Mouse (Mus musculus) MEL (cell line): ENCODE data around the gene Pdgfd.

Source experiments
- CTCF ChIP-seq, 3 experiments: IDR thresholded peaks in 2 of 3; conservative IDR thresholded peaks in 1 of 3; 2 replicates each; pipeline ENCODE4 v1.5.1; 2011 to 2012; ENCODE audit warnings: low read length in 3 of 3, low read depth in 2 of 3, mild to moderate bottlenecking in 2 of 3, improper control_type of control experiment in 1 of 3, inconsistent platforms in 1 of 3, mixed read lengths in 1 of 3, moderate library complexity in 1 of 3; ENCODE audit not compliant: control insufficient read depth in 1 of 3, insufficient read depth in 1 of 3, poor library complexity in 1 of 3, severe bottlenecking in 1 of 3
- E2F4 ChIP-seq: IDR thresholded peaks from 2 replicates; pipeline ENCODE4 v1.6.1; 2011; ENCODE audit warnings: low read depth, low read length, improper control_type of control experiment, borderline replicate concordance
- ETS1 ChIP-seq: IDR thresholded peaks from 2 replicates; pipeline ENCODE4 v1.6.1; 2012; ENCODE audit warnings: low read depth, mild to moderate bottlenecking, inconsistent platforms, low read length, improper control_type of control experiment, moderate library complexity
- GATA1 ChIP-seq: IDR thresholded peaks from 2 replicates; pipeline ENCODE4 v1.6.1; 2011; ENCODE audit warnings: low read depth, low read length, improper control_type of control experiment
- JUND ChIP-seq: IDR thresholded peaks from 2 replicates; pipeline ENCODE4 v1.6.1; 2011; ENCODE audit warnings: low read depth, mild to moderate bottlenecking, improper control_type of control experiment, low read length
- POLR2A ChIP-seq, 2 experiments: IDR thresholded peaks; 2 replicates each; pipeline ENCODE4 v1.6.1; 2011 to 2012; ENCODE audit warnings: low read length in 2 of 2, mild to moderate bottlenecking in 2 of 2, control low read depth in 1 of 2, improper control_type of control experiment in 1 of 2, low read depth in 1 of 2, moderate library complexity in 1 of 2; ENCODE audit not compliant: control insufficient read depth in 1 of 2, insufficient read depth in 1 of 2, poor library complexity in 1 of 2
- POLR2AphosphoS2 ChIP-seq: IDR thresholded peaks from 2 replicates; pipeline ENCODE4 v1.6.1; 2011; ENCODE audit warnings: low read length, improper control_type of control experiment
- RAD21 ChIP-seq: IDR thresholded peaks from 2 replicates; pipeline ENCODE4 v1.6.1; 2011; ENCODE audit warnings: mild to moderate bottlenecking, low read depth, low read length, improper control_type of control experiment
- RCOR1 ChIP-seq: IDR thresholded peaks from 2 replicates; pipeline ENCODE4 v1.6.1; 2012; ENCODE audit warnings: low read depth, mild to moderate bottlenecking, inconsistent platforms, low read length, improper control_type of control experiment
- UBTF ChIP-seq: IDR thresholded peaks from 2 replicates; pipeline ENCODE4 v1.6.1; 2012; ENCODE audit warnings: low read depth, mild to moderate bottlenecking, inconsistent platforms, low read length, improper control_type of control experiment, moderate library complexity, borderline replicate concordance; ENCODE audit not compliant: insufficient read depth
- USF2 ChIP-seq, 2 experiments: IDR thresholded peaks; 2 replicates each; pipeline ENCODE4 v1.6.1; 2011 to 2012; ENCODE audit warnings: improper control_type of control experiment in 2 of 2, low read length in 2 of 2, borderline replicate concordance in 1 of 2, inconsistent platforms in 1 of 2, low read depth in 1 of 2, mild to moderate bottlenecking in 1 of 2; ENCODE audit not compliant: insufficient read depth in 1 of 2
- ZMIZ1 ChIP-seq: IDR thresholded peaks from 2 replicates; pipeline ENCODE4 v1.6.1; 2012; ENCODE audit warnings: low read depth, mild to moderate bottlenecking, inconsistent platforms, low read length, improper control_type of control experiment, moderate library complexity

DNA sequence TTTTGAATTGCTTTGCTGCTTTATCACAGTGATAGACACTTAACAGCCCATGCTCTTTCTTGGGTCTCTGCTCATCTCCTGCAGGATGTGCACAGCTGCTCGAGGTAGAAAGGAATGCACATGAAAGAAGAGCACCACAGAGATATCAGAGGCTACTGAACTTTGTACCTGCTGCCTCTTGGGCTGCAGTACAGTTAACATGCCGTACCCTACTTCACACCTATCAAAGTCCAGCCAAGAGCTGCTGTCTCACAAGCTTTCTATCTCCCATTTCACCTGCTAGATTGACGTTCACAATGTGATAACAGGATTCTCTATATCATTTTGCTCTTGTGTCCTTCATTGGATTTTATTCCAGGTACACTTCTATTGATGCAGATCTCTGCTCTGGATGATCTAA, 238.2 kb downstream of the Pdgfd start:
- TF ChIP-seq CTCF (IDR thresholded peaks at IDR 0.05 in 2 of 3, conservative IDR thresholded peaks at IDR 0.05 in 1 of 3; ENCODE audit: control insufficient read depth in 1 of 3, insufficient read depth in 1 of 3, low read depth in 2 of 3, low read length in 3 of 3, poor library complexity in 1 of 3, severe bottlenecking in 1 of 3) (no peak), UBTF (no peak), POLR2A (IDR thresholded peaks at IDR 0.05; ENCODE audit: control insufficient read depth in 1 of 2, insufficient read depth in 1 of 2, low read depth in 1 of 2, low read length in 2 of 2, poor library complexity in 1 of 2) (no peak), RCOR1 (no peak), ZMIZ1 (no peak), USF2 (IDR thresholded peaks at IDR 0.05; ENCODE audit: borderline replicate concordance in 1 of 2, insufficient read depth in 1 of 2, low read depth in 1 of 2, low read length in 2 of 2) (no peak), GATA1 (no peak), POLR2AphosphoS2 (no peak), E2F4 (no peak), ETS1 (no peak), RAD21 (no peak), JUND (no peak)
